Mouse (Mus musculus): ENCODE measurements around the gene Snx29. TPM values are rescaled to one million over a fixed set of nuclear protein-coding genes. Genes with fewer than 3 reads are reported as not detected.

The Snx29 gene
- polyA plus RNA-seq, 1 experiment from 2014 or later, result 10.0 TPM

GRCm38 (mm10) chr16:11472852-11473251 is 150.1 kb downstream of the Snx29 start:
- Histone ChIP-seq H3K4me1 (ENCODE audit: insufficient read depth, low read depth, low read length) (peaks cover 4% of the 10 kb centered on the region; the same call in 1 of the 2 replicates), H3K9ac (replicated peaks; ENCODE audit: low read depth) (no peak overlapping the region), H3K27ac (ENCODE audit: low read length) (no peak overlapping the region), H3K4me3 (ENCODE audit: low read depth, low read length) (no peak overlapping the region), H3K9me3 (ENCODE audit: low read length) (no peaks in the 10 kb centered on the region), H3K27me3 (replicated peaks; ENCODE audit: insufficient read depth, low read length) (no peaks in the 10 kb centered on the region), H3K4me2 (replicated peaks; ENCODE audit: low read depth, low read length) (no peak overlapping the region), H3K36me3 (ENCODE audit: insufficient read depth, low read length) (no peaks in the 10 kb centered on the region)
- TF ChIP-seq CTCF (IDR thresholded peaks at IDR 0.05) (no peak), EP300 (IDR thresholded peaks at IDR 0.05) (no peak)
- DNase-seq (ENCODE audit: low spot score), result no peak
- no peak for ATAC-seq
- WGBS, result 72% methylated on average over 4 of the region's 4 CpGs

GRCm38 (mm10) chr16:11473474-11473873 is 150.8 kb downstream of the Snx29 start:
- DNase-seq (ENCODE audit: low spot score) (peak; percentile 70), ATAC-seq (peak; percentile 79)
- Histone ChIP-seq H3K27me3 (replicated peaks; ENCODE audit: insufficient read depth, low read length) (no peaks in the 10 kb centered on the region), H3K4me2 (replicated peaks; ENCODE audit: low read depth, low read length) (no peak overlapping the region), H3K9ac (replicated peaks; ENCODE audit: low read depth) (no peak overlapping the region), H3K4me3 (ENCODE audit: low read depth, low read length) (no peak overlapping the region), H3K36me3 (ENCODE audit: insufficient read depth, low read length) (no peaks in the 10 kb centered on the region), H3K9me3 (ENCODE audit: low read length) (no peaks in the 10 kb centered on the region), H3K27ac (ENCODE audit: low read length) (no peak overlapping the region), H3K4me1 (ENCODE audit: insufficient read depth, low read depth, low read length) (peaks cover 4% of the 10 kb centered on the region; the same call in 1 of the 2 replicates)
- WGBS, result 70% methylated on average over 3 of the region's 3 CpGs
- no peak for TF ChIP-seq CTCF (IDR thresholded peaks at IDR 0.05)
- no peak for TF ChIP-seq EP300 (IDR thresholded peaks at IDR 0.05)

GRCm38 (mm10) chr16:11473893-11474505 is 151.3 kb downstream of the Snx29 start:
- ATAC-seq, result no peak
- 76% methylated on average over 6 of the region's 6 CpGs for WGBS
- H3K27ac ChIP-seq (ENCODE audit: low read length), result no peak overlapping the region
- H3K4me1 ChIP-seq (ENCODE audit: insufficient read depth, low read depth, low read length), result peaks cover 4% of the 10 kb centered on the region; the same call in 1 of the 2 replicates
- TF ChIP-seq EP300 (IDR thresholded peaks at IDR 0.05) (no peak), CTCF (IDR thresholded peaks at IDR 0.05) (no peak)
- H3K27me3 ChIP-seq (replicated peaks; ENCODE audit: insufficient read depth, low read length), result no peaks in the 10 kb centered on the region
- H3K4me2 ChIP-seq (replicated peaks; ENCODE audit: low read depth, low read length), result no peak overlapping the region
- DNase-seq (ENCODE audit: low spot score), result no peak
- H3K4me3 ChIP-seq (ENCODE audit: low read depth, low read length), result no peak overlapping the region
- H3K9ac ChIP-seq (replicated peaks; ENCODE audit: low read depth), result no peak overlapping the region
- H3K36me3 ChIP-seq (ENCODE audit: insufficient read depth, low read length), result no peaks in the 10 kb centered on the region
- no peaks in the 10 kb centered on the region for H3K9me3 ChIP-seq (ENCODE audit: low read length)

- no peak for TF ChIP-seq CTCF (IDR thresholded peaks at IDR 0.05)
- no peak for TF ChIP-seq EP300 (IDR thresholded peaks at IDR 0.05)
- Histone ChIP-seq H3K4me2 (replicated peaks; ENCODE audit: low read depth, low read length) (no peak overlapping the region), H3K9me3 (ENCODE audit: low read length) (no peaks in the 10 kb centered on the region), H3K36me3 (ENCODE audit: insufficient read depth, low read length) (no peaks in the 10 kb centered on the region), H3K27me3 (replicated peaks; ENCODE audit: insufficient read depth, low read length) (no peaks in the 10 kb centered on the region), H3K27ac (ENCODE audit: low read length) (no peak overlapping the region), H3K4me1 (ENCODE audit: insufficient read depth, low read depth, low read length) (peaks cover 4% of the 10 kb centered on the region; the same call in 1 of the 2 replicates), H3K4me3 (ENCODE audit: low read depth, low read length) (no peak overlapping the region), H3K9ac (replicated peaks; ENCODE audit: low read depth) (no peak overlapping the region)
- no peak for DNase-seq (ENCODE audit: low spot score)
- 0 out of 2 replicates have a peak, but pooled peaks have one; percentile 9 for ATAC-seq
- WGBS, result 47% methylated on average over 10 of the region's 10 CpGs
Observed at GRCm38 (mm10) chr16:11475137-11475943, 152.6 kb downstream of the Snx29 start.

GRCm38 (mm10) chr16:11476314-11476713 is 153.6 kb downstream of the Snx29 start:
- TF ChIP-seq CTCF (IDR thresholded peaks at IDR 0.05) (no peak), EP300 (IDR thresholded peaks at IDR 0.05) (no peak)
- peaks cover 4% of the 10 kb centered on the region; the same call in 1 of the 2 replicates for H3K4me1 ChIP-seq (ENCODE audit: insufficient read depth, low read depth, low read length)
- no peaks in the 10 kb centered on the region for H3K36me3 ChIP-seq (ENCODE audit: insufficient read depth, low read length)
- ATAC-seq (no peak), DNase-seq (ENCODE audit: low spot score) (no peak)
- no peak overlapping the region for H3K4me2 ChIP-seq (replicated peaks; ENCODE audit: low read depth, low read length)
- H3K4me3 ChIP-seq (ENCODE audit: low read depth, low read length), result no peak overlapping the region
- H3K27me3 ChIP-seq (replicated peaks; ENCODE audit: insufficient read depth, low read length), result no peaks in the 10 kb centered on the region
- no peaks in the 10 kb centered on the region for H3K9me3 ChIP-seq (ENCODE audit: low read length)
- H3K27ac ChIP-seq (ENCODE audit: low read length), result no peak overlapping the region
- H3K9ac ChIP-seq (replicated peaks; ENCODE audit: low read depth), result no peak overlapping the region
- 93% methylated on average over 1 of the region's 1 CpGs for WGBS

GRCm38 (mm10) chr16:11476968-11477367 is 154.3 kb downstream of the Snx29 start:
- no peak for ATAC-seq
- DNase-seq (ENCODE audit: low spot score), result no peak
- H3K27me3 ChIP-seq (replicated peaks; ENCODE audit: insufficient read depth, low read length), result no peaks in the 10 kb centered on the region
- no peak overlapping the region for H3K4me3 ChIP-seq (ENCODE audit: low read depth, low read length)
- H3K27ac ChIP-seq (ENCODE audit: low read length), result no peak overlapping the region
- TF ChIP-seq EP300 (IDR thresholded peaks at IDR 0.05) (no peak), CTCF (IDR thresholded peaks at IDR 0.05) (no peak)
- H3K36me3 ChIP-seq (ENCODE audit: insufficient read depth, low read length), result no peaks in the 10 kb centered on the region
- peaks cover 4% of the 10 kb centered on the region; the same call in 1 of the 2 replicates for H3K4me1 ChIP-seq (ENCODE audit: insufficient read depth, low read depth, low read length)
- 89% methylated on average over 2 of the region's 2 CpGs for WGBS
- H3K4me2 ChIP-seq (replicated peaks; ENCODE audit: low read depth, low read length), result no peak overlapping the region
- no peaks in the 10 kb centered on the region for H3K9me3 ChIP-seq (ENCODE audit: low read length)
- no peak overlapping the region for H3K9ac ChIP-seq (replicated peaks; ENCODE audit: low read depth)
